Mouse (Mus musculus) myocyte (in vitro differentiated cells): ENCODE measurements around the gene Fndc1. TPM values are rescaled to one million over a fixed set of nuclear protein-coding genes. Genes with fewer than 3 reads are reported as not detected.

Source experiments
- H3K27me3 ChIP-seq: one replicate; pipeline ENCODE4 v1.6.1; 2011; ENCODE audit not compliant: control insufficient read depth, insufficient read depth, insufficient read length
- H3K36me3 ChIP-seq: one replicate; pipeline ENCODE4 v1.6.1; 2011; ENCODE audit not compliant: control insufficient read depth, insufficient read depth
- H3K4me2 ChIP-seq: one replicate; pipeline ENCODE4 v1.6.1; 2011; ENCODE audit warnings: low read depth, control low read depth
- H3K4me3 ChIP-seq: one replicate; pipeline ENCODE4 v1.5.1; 2011; ENCODE audit warnings: mild to moderate bottlenecking, control low read depth, moderate library complexity
- H3K79me2 ChIP-seq: one replicate; pipeline ENCODE4 v1.6.1; 2011; ENCODE audit not compliant: control insufficient read depth, insufficient read depth
- H3ac ChIP-seq: one replicate; pipeline ENCODE4 v1.6.1; 2011; ENCODE audit not compliant: control insufficient read depth, insufficient read length
- CEBPB ChIP-seq: IDR thresholded peaks from 2 replicates; pipeline ENCODE4 v1.6.1; 2011; ENCODE audit warnings: mild to moderate bottlenecking, moderate library complexity; ENCODE audit not compliant: poor library complexity, insufficient read depth, severe bottlenecking
- E2F4 ChIP-seq: IDR thresholded peaks from one replicate; pipeline ENCODE4 v1.6.1; 2011; ENCODE audit warnings: mild to moderate bottlenecking, control low read depth, moderate library complexity; ENCODE audit not compliant: insufficient read depth
- MAX ChIP-seq: IDR thresholded peaks from one replicate; pipeline ENCODE4 v1.6.1; 2011; ENCODE audit warnings: low read depth, mild to moderate bottlenecking, control low read depth
- MYOD1 ChIP-seq, 3 experiments: IDR thresholded peaks; one replicate each; pipeline ENCODE4 v1.6.1; 2011; ENCODE audit warnings: control low read depth in 2 of 3, low read depth in 2 of 3, mild to moderate bottlenecking in 2 of 3, moderate library complexity in 1 of 3; ENCODE audit not compliant: insufficient read length in 2 of 3, control insufficient read depth in 1 of 3
- MYOG ChIP-seq, 3 experiments: IDR thresholded peaks; one replicate each; pipeline ENCODE4 v1.6.1; 2011; ENCODE audit warnings: control low read depth in 2 of 3, low read depth in 2 of 3, mild to moderate bottlenecking in 2 of 3; ENCODE audit not compliant: insufficient read length in 2 of 3, control insufficient read depth in 1 of 3, insufficient read depth in 1 of 3
- POLR2A ChIP-seq: IDR thresholded peaks from one replicate; pipeline ENCODE4 v1.6.1; 2011; ENCODE audit warnings: low read depth, mild to moderate bottlenecking, control low read depth, moderate library complexity; ENCODE audit not compliant: insufficient read length
- POLR2AphosphoS2 ChIP-seq: IDR thresholded peaks from one replicate; pipeline ENCODE4 v1.6.1; 2011; ENCODE audit warnings: low read depth, control low read depth; ENCODE audit not compliant: insufficient read length
- REST ChIP-seq: IDR thresholded peaks from one replicate; pipeline ENCODE4 v1.6.1; 2011; ENCODE audit warnings: mild to moderate bottlenecking, control low read depth, moderate library complexity; ENCODE audit not compliant: insufficient read depth, insufficient read length
- SRF ChIP-seq: IDR thresholded peaks from one replicate; pipeline ENCODE4 v1.6.1; 2011; ENCODE audit warnings: low read depth; ENCODE audit not compliant: control insufficient read depth, insufficient read length
- TCF12 ChIP-seq: IDR thresholded peaks from one replicate; pipeline ENCODE4 v1.6.1; 2011; ENCODE audit warnings: mild to moderate bottlenecking, control low read depth; ENCODE audit not compliant: poor library complexity, insufficient read depth, severe bottlenecking
- TCF3 ChIP-seq: IDR thresholded peaks from one replicate; pipeline ENCODE4 v1.6.1; 2011; ENCODE audit warnings: low read depth, control low read depth; ENCODE audit not compliant: insufficient read length
- USF1 ChIP-seq: IDR thresholded peaks from one replicate; pipeline ENCODE4 v1.6.1; 2011; ENCODE audit warnings: low read depth, mild to moderate bottlenecking, control low read depth, moderate library complexity
- polyA plus RNA-seq: library from polyadenylated mRNA; unstranded; fragments of >200 nt; fragmentation: generic; extraction: Trizol; gene quantifications from one replicate; pipeline ENCODE4 v1.2.1, GENCODE M21; 2012; ENCODE audit warnings: missing spikeins

Gene Fndc1
- polyA plus RNA-seq, 1 experiment, result 6.2 TPM

DNA sequence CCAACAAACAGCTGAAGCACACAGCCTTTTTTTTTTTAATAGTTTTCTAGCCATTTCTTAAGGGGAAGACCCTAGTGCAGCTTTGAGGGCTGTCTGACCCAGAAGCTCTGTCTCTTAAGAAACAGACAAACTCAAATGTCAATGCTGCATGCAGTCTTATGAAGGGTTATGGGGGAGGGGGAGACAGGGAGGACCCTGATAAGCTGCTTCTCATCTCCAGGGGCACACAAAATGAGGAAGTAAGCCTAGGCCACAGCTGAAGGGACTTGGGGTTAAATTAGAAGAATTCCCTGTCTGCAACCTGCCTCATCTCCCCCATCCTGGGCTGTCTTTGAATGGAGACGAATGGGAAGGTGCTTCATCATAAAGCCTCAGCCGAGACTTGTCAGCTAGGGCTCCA is 19.1 kb downstream of the Fndc1 start:
- TF ChIP-seq MAX, result no peak
- TF ChIP-seq TCF3, result no peak
- TF ChIP-seq POLR2AphosphoS2, result no peak
- no peak for TF ChIP-seq SRF
- TF ChIP-seq MYOD1 (IDR thresholded peaks at IDR 0.05; ENCODE audit: control insufficient read depth in 1 of 3, insufficient read length in 2 of 3, low read depth in 2 of 3), result no peak
- TF ChIP-seq POLR2A, result no peak
- TF ChIP-seq CEBPB, result no peak
- no peak for TF ChIP-seq MYOG (IDR thresholded peaks at IDR 0.05; ENCODE audit: control insufficient read depth in 1 of 3, insufficient read depth in 1 of 3, insufficient read length in 2 of 3, low read depth in 2 of 3)
- no peak for TF ChIP-seq REST
- no peak for TF ChIP-seq E2F4
- no peak for TF ChIP-seq TCF12
- no peak for TF ChIP-seq USF1
- H3ac ChIP-seq, result no peak overlapping the region
- H3K36me3 ChIP-seq, result no peaks in the 10 kb centered on the region
- H3K79me2 ChIP-seq, result no peaks in the 10 kb centered on the region
- no peaks in the 10 kb centered on the region for H3K27me3 ChIP-seq
- H3K4me2 ChIP-seq, result no peak overlapping the region
- no peak overlapping the region for H3K4me3 ChIP-seq

DNA sequence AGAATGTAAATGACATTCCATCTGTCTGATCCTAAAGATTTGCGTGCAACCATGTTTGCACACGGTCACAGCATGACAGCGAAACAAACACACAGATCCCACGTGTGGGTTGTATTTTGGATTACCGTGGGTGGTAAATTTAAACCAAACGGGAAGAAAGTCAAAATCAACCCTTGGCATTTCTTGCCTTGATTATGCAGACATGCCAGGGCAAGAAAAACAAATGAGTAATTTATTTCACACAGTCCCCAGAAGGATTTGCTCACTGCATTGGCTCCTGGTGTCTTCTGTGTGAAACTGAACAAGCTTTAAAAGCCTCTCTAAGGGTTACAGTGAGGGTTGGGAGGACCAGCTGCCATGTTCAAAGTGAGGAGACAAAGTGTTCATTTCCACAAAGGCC is 22.0 kb downstream of the Fndc1 start:
- H3K79me2 ChIP-seq, result no peaks in the 10 kb centered on the region
- H3K4me3 ChIP-seq, result no peak overlapping the region
- no peaks in the 10 kb centered on the region for H3K36me3 ChIP-seq
- H3ac ChIP-seq, result no peak overlapping the region
- TF ChIP-seq E2F4 (no peak), USF1 (no peak), MAX (no peak), MYOD1 (IDR thresholded peaks at IDR 0.05; ENCODE audit: control insufficient read depth in 1 of 3, insufficient read length in 2 of 3, low read depth in 2 of 3) (no peak), TCF12 (no peak), CEBPB (no peak), POLR2AphosphoS2 (no peak), SRF (no peak), POLR2A (no peak), TCF3 (no peak), MYOG (IDR thresholded peaks at IDR 0.05; ENCODE audit: control insufficient read depth in 1 of 3, insufficient read depth in 1 of 3, insufficient read length in 2 of 3, low read depth in 2 of 3) (no peak), REST (no peak)
- no peak overlapping the region for H3K4me2 ChIP-seq
- H3K27me3 ChIP-seq, result no peaks in the 10 kb centered on the region

DNA sequence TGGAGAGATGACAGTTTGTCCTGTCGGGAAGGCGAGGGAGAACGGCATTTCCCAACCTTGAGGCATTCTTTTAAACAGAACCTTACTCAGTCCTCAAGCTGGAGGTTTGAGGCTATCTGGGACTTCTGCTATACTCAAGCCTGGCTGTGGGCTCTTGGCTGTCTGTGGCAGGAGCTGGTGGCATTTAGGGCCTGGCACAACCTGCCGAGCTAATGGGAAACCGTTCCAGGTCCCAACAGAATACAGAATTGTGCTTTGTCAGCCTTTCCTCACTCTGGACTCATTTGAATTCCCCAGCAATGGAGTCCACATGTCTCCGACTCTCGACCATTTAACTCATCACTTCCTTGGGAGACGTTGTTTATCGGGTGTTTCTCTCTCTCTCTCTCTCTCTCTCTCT is 24.6 kb downstream of the Fndc1 start:
- H3ac ChIP-seq, result no peak overlapping the region
- H3K4me2 ChIP-seq, result no peak overlapping the region
- no peak overlapping the region for H3K4me3 ChIP-seq
- H3K79me2 ChIP-seq, result no peaks in the 10 kb centered on the region
- no peaks in the 10 kb centered on the region for H3K27me3 ChIP-seq
- H3K36me3 ChIP-seq, result no peaks in the 10 kb centered on the region
- TF ChIP-seq CEBPB (no peak), POLR2AphosphoS2 (no peak), SRF (no peak), MAX (no peak), TCF12 (no peak), POLR2A (no peak), MYOG (IDR thresholded peaks at IDR 0.05; ENCODE audit: control insufficient read depth in 1 of 3, insufficient read depth in 1 of 3, insufficient read length in 2 of 3, low read depth in 2 of 3) (no peak), USF1 (no peak)

DNA sequence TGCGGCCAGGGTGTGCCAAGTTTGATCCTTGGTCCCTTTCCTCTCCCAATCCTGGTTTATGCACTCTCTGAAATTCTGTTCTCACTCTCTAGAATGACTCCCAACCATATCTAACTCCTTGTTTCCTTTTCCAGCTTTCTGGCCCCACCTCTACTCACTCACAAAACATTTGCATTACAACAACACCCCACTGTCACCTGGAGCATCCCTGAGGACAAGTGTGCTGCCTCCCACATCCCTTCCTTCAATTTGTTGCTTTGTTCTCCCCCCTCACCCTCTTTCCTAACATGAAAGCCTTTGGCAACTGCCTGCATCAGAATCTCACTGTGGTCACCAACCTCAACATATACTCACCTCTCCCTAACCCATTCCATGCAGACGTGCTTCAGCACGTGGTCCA is 27.2 kb downstream of the Fndc1 start:
- no peaks in the 10 kb centered on the region for H3K79me2 ChIP-seq
- H3K27me3 ChIP-seq, result no peaks in the 10 kb centered on the region
- H3K4me2 ChIP-seq, result no peak overlapping the region
- no peak overlapping the region for H3K4me3 ChIP-seq
- TF ChIP-seq SRF (no peak), POLR2A (no peak), MYOD1 (IDR thresholded peaks at IDR 0.05; ENCODE audit: control insufficient read depth in 1 of 3, insufficient read length in 2 of 3, low read depth in 2 of 3) (no peak), POLR2AphosphoS2 (no peak), E2F4 (no peak), TCF12 (no peak), USF1 (no peak), MAX (no peak), REST (no peak), MYOG (IDR thresholded peaks at IDR 0.05; ENCODE audit: control insufficient read depth in 1 of 3, insufficient read depth in 1 of 3, insufficient read length in 2 of 3, low read depth in 2 of 3) (no peak), TCF3 (no peak), CEBPB (no peak)
- H3ac ChIP-seq, result no peak overlapping the region
- H3K36me3 ChIP-seq, result no peaks in the 10 kb centered on the region

DNA sequence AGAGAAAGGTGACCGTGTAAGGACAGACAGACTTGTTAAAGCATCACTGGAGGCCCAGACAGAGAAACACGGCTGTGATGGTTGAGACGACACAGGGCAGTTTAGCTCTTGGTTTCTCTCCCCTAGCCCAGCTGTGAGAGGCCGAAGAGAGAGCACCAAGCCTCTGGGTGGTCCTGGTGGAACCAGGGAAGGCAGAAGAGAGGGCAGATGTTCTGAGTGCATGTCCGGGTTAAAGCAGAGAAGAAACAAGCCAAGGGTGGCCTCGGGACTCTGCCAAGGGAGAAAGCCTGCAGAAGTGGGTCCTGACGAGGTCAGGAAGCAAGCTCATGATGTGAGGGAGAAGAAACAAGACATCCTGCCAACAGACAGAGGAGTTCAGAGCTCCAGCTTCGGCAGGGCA is 31.5 kb downstream of the Fndc1 start:
- no peaks in the 10 kb centered on the region for H3K36me3 ChIP-seq
- no peak overlapping the region for H3ac ChIP-seq
- H3K4me3 ChIP-seq, result no peak overlapping the region
- H3K27me3 ChIP-seq, result no peaks in the 10 kb centered on the region
- TF ChIP-seq MYOG (IDR thresholded peaks at IDR 0.05; ENCODE audit: control insufficient read depth in 1 of 3, insufficient read depth in 1 of 3, insufficient read length in 2 of 3, low read depth in 2 of 3), result no peak
- no peak for TF ChIP-seq TCF3
- no peak for TF ChIP-seq CEBPB
- H3K4me2 ChIP-seq, result no peak overlapping the region
- no peaks in the 10 kb centered on the region for H3K79me2 ChIP-seq

DNA sequence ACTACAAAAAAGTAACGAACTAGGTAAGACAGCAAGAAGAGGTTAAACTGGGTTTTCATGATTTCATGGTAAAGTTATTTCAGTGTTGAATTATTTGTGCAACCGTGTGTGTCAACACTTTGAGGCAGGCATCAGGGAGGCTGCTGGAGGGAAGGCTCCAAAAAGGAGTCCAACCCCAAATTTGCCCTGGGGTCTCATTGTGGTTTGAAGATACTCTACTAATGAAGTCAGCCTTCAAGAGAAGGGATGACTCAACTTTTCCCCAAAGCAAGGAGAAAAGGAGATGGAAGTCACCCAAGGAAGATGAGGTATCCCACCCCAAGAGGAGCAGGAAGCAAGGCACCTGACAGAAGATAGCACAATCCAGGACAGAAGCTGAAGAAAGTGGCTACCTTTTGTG is 31.9 kb downstream of the Fndc1 start:
- Histone ChIP-seq H3K4me2 (no peak overlapping the region), H3K4me3 (no peak overlapping the region), H3ac (no peak overlapping the region), H3K36me3 (no peaks in the 10 kb centered on the region), H3K79me2 (no peaks in the 10 kb centered on the region), H3K27me3 (no peaks in the 10 kb centered on the region)
- no peak for TF ChIP-seq TCF3
- no peak for TF ChIP-seq MAX
- TF ChIP-seq CEBPB, result no peak
- no peak for TF ChIP-seq TCF12
- TF ChIP-seq MYOD1 (IDR thresholded peaks at IDR 0.05; ENCODE audit: control insufficient read depth in 1 of 3, insufficient read length in 2 of 3, low read depth in 2 of 3), result no peak
- TF ChIP-seq E2F4, result no peak
- no peak for TF ChIP-seq SRF
- TF ChIP-seq POLR2AphosphoS2, result no peak
- no peak for TF ChIP-seq POLR2A
- no peak for TF ChIP-seq MYOG (IDR thresholded peaks at IDR 0.05; ENCODE audit: control insufficient read depth in 1 of 3, insufficient read depth in 1 of 3, insufficient read length in 2 of 3, low read depth in 2 of 3)
- no peak for TF ChIP-seq USF1
- no peak for TF ChIP-seq REST
